7 mouse cellular contexts compared by ENCODE assay signal in the genomic region with DNA sequence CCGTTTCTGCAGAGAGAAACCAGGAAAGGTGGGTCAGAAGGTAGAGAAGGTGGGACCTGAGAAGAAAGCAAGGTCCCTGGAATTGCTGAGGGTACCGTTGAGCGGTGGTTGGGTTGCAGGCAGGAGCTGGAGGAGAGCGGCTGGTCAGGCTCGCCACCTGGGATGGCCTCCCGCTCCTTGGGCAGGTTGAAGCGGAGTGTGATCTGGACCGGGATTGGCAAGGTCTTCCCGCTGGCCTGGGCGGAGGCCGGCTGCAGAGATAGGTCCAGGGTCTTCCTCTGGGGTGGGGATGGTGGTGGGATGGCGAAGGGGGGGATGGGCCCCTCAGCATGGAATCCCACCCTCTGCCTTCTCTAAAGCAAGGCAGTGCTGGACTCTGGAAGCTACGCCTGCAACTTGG. TPM values are rescaled to one million over a fixed set of nuclear protein-coding genes. Genes with fewer than 3 reads are reported as not detected.
A peak's percentile ranks its signal among the peaks of the same experiment; 100 is the strongest.
DNase-seq lines count a peak whose midpoint lies in the region; ATAC-seq and TF ChIP-seq lines count a peak whose summit lies in the region.

No protein-coding gene starts in this region.

- H3K9me3 ChIP-seq in forebrain, embryonic 10.5 days, result no peaks in the 10 kb centered on the region
- H3K9me3 ChIP-seq in intestine, embryonic 16.5 days (ENCODE audit: control insufficient read depth, low read length), result no peaks in the 10 kb centered on the region
- no peaks in the 10 kb centered on the region for H3K9me3 ChIP-seq in neural tube, embryonic 14.5 days (ENCODE audit: control insufficient read depth, low read length)

- H3K4me1 ChIP-seq in forebrain, embryonic 10.5 days, result peaks cover 35% of the 10 kb centered on the region
- peaks cover 22% of the 10 kb centered on the region for H3K4me1 ChIP-seq in intestine, embryonic 16.5 days (ENCODE audit: control insufficient read depth, insufficient read depth, low read length)
- peaks cover 20% of the 10 kb centered on the region for H3K4me1 ChIP-seq in neural tube, embryonic 14.5 days (ENCODE audit: control insufficient read depth, insufficient read depth, low read length)

- H3K4me2 ChIP-seq in intestine, embryonic 16.5 days (ENCODE audit: low read depth, low read length), result peak overlapping the region; percentile 77
- H3K4me2 ChIP-seq in neural tube, embryonic 14.5 days (ENCODE audit: low read depth, low read length), result peak overlapping the region; percentile 60

- WGBS in forebrain, embryonic 10.5 days, result 96% methylated on average over 13 of the region's 13 CpGs
- 92% methylated on average over 13 of the region's 13 CpGs for WGBS in intestine, embryonic 16.5 days
- WGBS in neural tube, embryonic 14.5 days, result 93% methylated on average over 13 of the region's 13 CpGs

- ATAC-seq in intestine, embryonic 16.5 days, result no peak
- no peak for ATAC-seq in neural tube, embryonic 14.5 days (ENCODE audit: low read depth)

- peaks cover 53% of the 10 kb centered on the region for H3K36me3 ChIP-seq in forebrain, embryonic 10.5 days (replicated peaks)
- peaks cover 26% of the 10 kb centered on the region for H3K36me3 ChIP-seq in intestine, embryonic 16.5 days (ENCODE audit: control insufficient read depth, insufficient read depth, low read length)
- peaks cover 40% of the 10 kb centered on the region for H3K36me3 ChIP-seq in neural tube, embryonic 14.5 days (ENCODE audit: control insufficient read depth, insufficient read depth, low read length)

- H3K9ac ChIP-seq in intestine, embryonic 16.5 days (ENCODE audit: low read depth, low read length), result peak overlapping the region; percentile 87; the same call in 1 of the 2 replicates
- no peak overlapping the region for H3K9ac ChIP-seq in neural tube, embryonic 14.5 days (replicated peaks; ENCODE audit: low read depth, low read length)

- no peak for DNase-seq in left cerebral cortex, adult 2 months (ENCODE audit: extremely low spot score in 1 of 2, low spot score in 2 of 2)
- no peak for DNase-seq in left cerebral cortex, postnatal 25 days (ENCODE audit: low spot score in 2 of 2)
- no peak for DNase-seq in forebrain, embryonic 10.5 days (ENCODE audit: extremely low spot score, low spot score)
- DNase-seq in ovary, postnatal 36 days (ENCODE audit: low spot score), result no peak
- DNase-seq in embryo, embryonic 10 days (ENCODE audit: low spot score), result no peak

- no peak for TF ChIP-seq CTCF in left cerebral cortex, adult 2 months (IDR thresholded peaks at IDR 0.05)

- no peak overlapping the region; the same call in 1 of the 2 replicates for H3K27ac ChIP-seq in left cerebral cortex, adult 2 months
- H3K27ac ChIP-seq in forebrain, embryonic 10.5 days, result peak overlapping the region; percentile 99
- no peak overlapping the region for H3K27ac ChIP-seq in intestine, embryonic 16.5 days (ENCODE audit: low read length)
- no peak overlapping the region for H3K27ac ChIP-seq in neural tube, embryonic 14.5 days (ENCODE audit: low read depth, low read length)

- no peaks in the 10 kb centered on the region for H3K27me3 ChIP-seq in forebrain, embryonic 10.5 days (ENCODE audit: poor library complexity, severe bottlenecking)
- no peaks in the 10 kb centered on the region for H3K27me3 ChIP-seq in intestine, embryonic 16.5 days (replicated peaks; ENCODE audit: control insufficient read depth, insufficient read depth, low read length)
- H3K27me3 ChIP-seq in neural tube, embryonic 14.5 days (ENCODE audit: control insufficient read depth, insufficient read depth, low read length), result no peaks in the 10 kb centered on the region

- intact Hi-C loops in left cerebral cortex, adult 2 months (cut with DNase I), result no loop called here
- intact Hi-C loops in left cerebral cortex, postnatal 25 days (cut with DNase I), result no loop called here

- peak overlapping the region; percentile 65 for H3K4me3 ChIP-seq in left cerebral cortex, adult 2 months
- H3K4me3 ChIP-seq in forebrain, embryonic 10.5 days, result peak overlapping the region; percentile 84
- H3K4me3 ChIP-seq in intestine, embryonic 16.5 days (ENCODE audit: low read length), result peak overlapping the region; percentile 70
- peak overlapping the region; percentile 72 for H3K4me3 ChIP-seq in neural tube, embryonic 14.5 days (ENCODE audit: low read depth, low read length)

RNA-seq across cellular contexts. Expression of gene Kat5, which starts 1.3 kb away (rescaled TPM):
- total RNA-seq in left cerebral cortex, adult 2 months (2021), result 10 to 100 TPM; 94.3 to 99.2 TPM
- 10 to 100 TPM; 83.9 to 93.4 TPM for total RNA-seq in left cerebral cortex, postnatal 25 days (2021)
- 64.9 and 67.9 TPM in 2 replicates for polyA plus RNA-seq in forebrain, embryonic 10.5 days (2016; fragmentation: Nextera tagmentation; extraction: Ambion mirVana)
- polyA plus RNA-seq in intestine, embryonic 16.5 days (2015; fragmentation: Nextera tagmentation; extraction: Ambion mirVana), result 40.2 and 40.9 TPM in 2 replicates
- 45.6 and 47.3 TPM in 2 replicates for polyA plus RNA-seq in neural tube, embryonic 14.5 days (2014; fragmentation: Nextera tagmentation; extraction: Ambion mirVana)

RNA-seq across cellular contexts. Expression of gene Rnaseh2c, which starts 7.0 kb away (rescaled TPM):
- total RNA-seq in left cerebral cortex, adult 2 months (2021), result 10 to 100 TPM; 77.7 to 82.4 TPM
- 10 to 100 TPM; 68.0 to 82.1 TPM for total RNA-seq in left cerebral cortex, postnatal 25 days (2021)
- polyA plus RNA-seq in forebrain, embryonic 10.5 days (2016; fragmentation: Nextera tagmentation; extraction: Ambion mirVana), result 187 and 200 TPM in 2 replicates
- polyA plus RNA-seq in intestine, embryonic 16.5 days (2015; fragmentation: Nextera tagmentation; extraction: Ambion mirVana), result 111 and 131 TPM in 2 replicates
- polyA plus RNA-seq in neural tube, embryonic 14.5 days (2014; fragmentation: Nextera tagmentation; extraction: Ambion mirVana), result 49.8 and 51.7 TPM in 2 replicates

RNA-seq across cellular contexts. Expression of gene Rela, which starts 28.6 kb away (rescaled TPM):
- 10 to 100 TPM; 23.4 to 25.4 TPM for total RNA-seq in left cerebral cortex, adult 2 months (2021)
- 10 to 100 TPM; 20.5 to 20.6 TPM for total RNA-seq in left cerebral cortex, postnatal 25 days (2021)
- polyA plus RNA-seq in forebrain, embryonic 10.5 days (2016; fragmentation: Nextera tagmentation; extraction: Ambion mirVana), result 30.3 and 31.2 TPM in 2 replicates
- 43.2 and 43.9 TPM in 2 replicates for polyA plus RNA-seq in intestine, embryonic 16.5 days (2015; fragmentation: Nextera tagmentation; extraction: Ambion mirVana)
- polyA plus RNA-seq in neural tube, embryonic 14.5 days (2014; fragmentation: Nextera tagmentation; extraction: Ambion mirVana), result 26.9 and 31.0 TPM in 2 replicates

RNA-seq across cellular contexts. Expression of gene Ap5b1, which starts 40.9 kb away (rescaled TPM):
- 1 to 10 TPM; 5.4 to 6.0 TPM for total RNA-seq in left cerebral cortex, adult 2 months (2021)
- total RNA-seq in left cerebral cortex, postnatal 25 days (2021), result 1 to 10 TPM; 5.2 to 6.4 TPM
- polyA plus RNA-seq in forebrain, embryonic 10.5 days (2016; fragmentation: Nextera tagmentation; extraction: Ambion mirVana), result 2.0 TPM in 2 replicates
- 10.3 and 10.8 TPM in 2 replicates for polyA plus RNA-seq in intestine, embryonic 16.5 days (2015; fragmentation: Nextera tagmentation; extraction: Ambion mirVana)
- polyA plus RNA-seq in neural tube, embryonic 14.5 days (2014; fragmentation: Nextera tagmentation; extraction: Ambion mirVana), result 2.6 and 3.7 TPM in 2 replicates

RNA-seq across cellular contexts. Expression of gene Ovol1, which starts 48.3 kb away (rescaled TPM):
- total RNA-seq in left cerebral cortex, adult 2 months (2021), result not detected
- total RNA-seq in left cerebral cortex, postnatal 25 days (2021), result not detected
- 0.37 and 0.52 TPM in 2 replicates for polyA plus RNA-seq in forebrain, embryonic 10.5 days (2016; fragmentation: Nextera tagmentation; extraction: Ambion mirVana)
- 24.4 and 25.6 TPM in 2 replicates for polyA plus RNA-seq in intestine, embryonic 16.5 days (2015; fragmentation: Nextera tagmentation; extraction: Ambion mirVana)
- polyA plus RNA-seq in neural tube, embryonic 14.5 days (2014; fragmentation: Nextera tagmentation; extraction: Ambion mirVana), result 0.14 TPM in 1 of 2 replicates, not detected in the other
